Mouse (Mus musculus) lung, postnatal 36 days (tissue): ENCODE data around the gene Ttc21a.
"Not testable (repeated sequence)": the region's sequence is repeated elsewhere in the genome, so short reads cannot be mapped to it uniquely, and the experiment has no call there.

Experiments used
- DNase-seq: peaks from one replicate; pipeline ENCODE4 v3.0.0; 2022; ENCODE audit warnings: mixed read lengths

Ttc21a gene

DNA sequence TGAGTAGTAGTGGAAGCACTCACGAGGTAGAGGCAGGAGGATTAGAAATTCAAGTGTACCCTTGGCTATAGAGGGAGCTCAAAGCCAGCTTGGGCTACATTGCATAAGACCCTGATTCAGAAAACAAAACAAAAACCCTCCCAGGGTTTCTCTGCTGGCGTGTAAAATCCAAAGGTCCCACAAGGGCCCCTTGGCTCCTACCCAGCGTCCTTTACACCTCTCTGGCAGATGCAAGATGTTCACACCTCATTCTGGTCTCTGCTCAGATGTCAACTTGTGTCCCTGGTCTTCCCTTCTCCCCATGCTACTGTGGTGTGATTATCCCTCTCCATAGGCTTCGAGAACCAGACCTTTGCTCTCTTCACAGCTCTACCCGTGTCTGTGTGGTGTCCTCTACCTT, 63.4 kb downstream of the Ttc21a start:
- DNase-seq, result no peak

- DNase-seq, result peak; percentile 98
These were observed 64.7 kb downstream of the Ttc21a start for GRCm38 (mm10) chr9:120001945-120002725.

DNA sequence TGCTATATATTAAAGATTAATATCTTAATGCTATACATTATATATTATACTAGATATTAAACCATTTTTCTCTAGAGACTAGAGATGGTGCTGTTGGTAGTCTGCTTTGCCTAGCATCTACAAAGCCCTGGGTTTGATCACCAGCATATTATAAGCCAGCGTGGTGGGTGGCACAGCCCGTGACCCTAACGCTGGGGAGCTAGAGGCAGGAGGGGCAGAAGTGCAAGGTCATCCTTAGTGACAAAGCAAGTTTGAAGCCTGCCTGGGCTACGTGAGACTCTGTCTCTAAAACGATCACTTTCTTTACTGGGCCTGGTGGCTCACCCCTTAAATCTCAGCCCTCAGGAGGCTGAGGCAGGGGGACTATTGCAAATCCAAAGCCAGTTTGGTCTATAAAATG, 65.5 kb downstream of the Ttc21a start:
- DNase-seq, result no peak

DNA sequence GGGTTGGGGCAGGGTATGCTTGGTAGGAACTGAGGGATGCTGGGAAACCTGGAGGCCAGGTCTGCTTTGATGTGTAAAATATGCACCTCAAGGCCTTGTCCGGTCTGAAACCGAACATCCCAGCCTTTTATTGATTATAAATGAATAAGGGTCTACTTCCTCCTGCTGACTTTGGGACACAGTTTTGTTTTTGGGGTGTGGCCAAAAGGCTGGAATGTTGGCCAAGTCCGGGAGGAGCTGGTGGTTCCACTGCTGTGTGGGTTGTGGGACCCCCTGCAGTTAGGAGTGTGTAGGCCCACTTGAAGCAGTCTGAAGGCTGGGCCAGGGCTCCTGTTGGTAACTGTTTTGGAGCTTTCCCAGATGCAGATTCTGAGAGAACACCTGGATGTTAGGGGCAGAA, 68.5 kb downstream of the Ttc21a start:
- no peak for DNase-seq

DNA sequence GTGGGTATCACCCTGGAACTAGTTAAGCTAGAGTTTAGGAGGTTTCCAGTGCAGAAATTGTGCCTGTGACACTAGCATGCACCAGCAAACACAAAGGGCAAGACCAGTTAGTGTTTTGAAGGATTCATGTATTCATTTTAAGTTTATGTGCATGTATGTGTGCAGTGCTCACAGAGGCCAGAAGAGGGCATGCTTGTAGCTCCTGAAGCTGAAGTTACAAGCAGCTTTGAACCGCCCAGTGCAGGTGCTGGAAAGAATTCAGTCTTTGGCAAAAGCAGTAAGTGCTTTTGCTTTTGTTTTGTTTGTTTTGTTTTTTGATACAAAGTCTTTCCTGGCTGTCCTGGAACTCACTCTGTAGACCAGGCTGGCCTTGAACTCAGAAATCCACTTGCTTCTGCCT, 70.4 kb downstream of the Ttc21a start:
- no peak for DNase-seq

DNA sequence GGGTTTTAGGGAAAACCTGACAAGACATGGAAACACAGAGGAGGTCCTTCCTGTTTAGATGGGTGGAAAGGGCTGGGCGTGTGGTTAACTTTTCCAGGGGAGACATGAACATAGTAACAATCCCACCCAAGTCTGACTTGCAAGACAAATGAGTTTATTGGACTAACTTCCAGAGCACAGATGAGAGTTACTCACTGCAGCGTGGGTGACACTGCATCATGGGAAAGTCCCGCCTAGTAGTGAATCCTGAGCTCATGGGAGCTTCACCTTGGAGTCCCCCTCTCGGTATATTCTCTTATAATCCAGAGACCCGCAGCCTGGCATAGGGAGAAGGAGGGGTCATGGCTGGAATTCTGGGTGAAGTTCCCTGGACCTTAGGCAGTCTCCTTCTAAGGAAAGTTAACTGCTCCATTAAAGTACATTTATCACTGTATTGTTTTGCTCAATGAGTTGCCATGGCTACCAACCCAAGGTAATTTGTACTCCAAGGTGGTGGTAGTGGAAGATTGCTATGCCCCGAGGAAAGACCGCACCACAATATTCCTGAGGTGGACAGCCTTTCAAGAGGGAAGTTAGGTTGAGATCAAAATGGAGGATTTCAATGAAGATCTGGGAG, 71.9 kb downstream of the Ttc21a start:
- peak; percentile 29 for DNase-seq

DNA sequence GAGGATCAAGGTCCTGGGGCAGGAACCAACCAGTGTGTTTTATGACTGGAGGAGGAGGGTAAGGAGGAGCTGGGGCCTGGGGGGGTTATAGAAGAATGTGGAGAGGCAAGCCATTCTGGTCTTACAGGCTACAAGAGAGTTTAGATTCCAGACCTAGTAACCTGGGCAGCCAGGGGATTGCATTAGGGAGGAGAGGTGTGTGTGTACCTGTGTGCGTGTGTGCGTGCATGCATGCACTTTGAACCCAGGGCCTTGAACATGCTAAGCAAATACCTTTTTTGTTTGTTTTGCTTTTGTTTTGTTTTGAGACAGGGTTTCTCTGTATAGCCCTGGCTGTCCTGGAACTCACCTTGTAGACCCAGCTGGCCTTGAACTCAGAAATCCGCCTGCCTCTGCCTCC, 72.5 kb downstream of the Ttc21a start:
- no peak for DNase-seq

DNA sequence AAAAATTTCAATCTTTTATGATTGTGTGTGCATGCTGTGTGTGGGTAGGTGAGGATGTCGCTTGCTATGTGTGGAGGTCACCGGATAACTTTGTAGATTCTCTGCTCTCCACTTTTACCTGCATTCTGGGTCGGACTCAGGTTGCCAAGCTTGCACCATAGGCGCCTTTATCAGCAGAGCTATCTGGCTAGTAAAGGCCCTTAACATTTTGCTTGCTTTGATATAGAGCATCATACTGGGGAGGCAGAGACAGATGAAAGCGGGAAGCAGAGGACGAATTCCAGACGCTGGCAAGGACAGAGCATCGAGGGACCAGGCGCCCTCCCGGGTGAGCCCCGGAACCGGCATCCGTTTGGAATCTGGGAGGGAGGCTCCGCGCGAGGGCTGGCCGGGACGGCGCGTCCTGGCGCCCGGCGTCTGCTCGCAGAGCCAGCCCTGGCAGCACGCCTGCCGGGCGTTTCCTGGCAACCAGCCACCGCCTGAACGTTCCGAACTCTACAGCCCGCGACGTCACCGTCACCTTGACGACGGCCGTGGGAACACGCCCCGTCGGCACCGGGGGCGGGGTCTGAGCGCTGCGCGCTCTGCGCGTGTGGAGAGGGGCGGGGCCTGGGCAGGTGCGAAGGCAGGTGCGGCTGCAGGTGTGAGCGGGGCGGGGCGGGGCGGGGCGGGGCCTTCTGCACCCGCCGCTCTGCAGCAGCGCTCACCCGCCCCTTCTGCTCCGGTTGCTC, 73.5 kb downstream of the Ttc21a start:
- DNase-seq, result peak; percentile 99

- peak; percentile 90 for DNase-seq
These were observed 74.1 kb downstream of the Ttc21a start for GRCm38 (mm10) chr9:120011533-120011932.

GRCm38 (mm10) chr9:120012161-120012560, 74.8 kb downstream of the Ttc21a start:
- DNase-seq, result not testable (repeated sequence)

DNA sequence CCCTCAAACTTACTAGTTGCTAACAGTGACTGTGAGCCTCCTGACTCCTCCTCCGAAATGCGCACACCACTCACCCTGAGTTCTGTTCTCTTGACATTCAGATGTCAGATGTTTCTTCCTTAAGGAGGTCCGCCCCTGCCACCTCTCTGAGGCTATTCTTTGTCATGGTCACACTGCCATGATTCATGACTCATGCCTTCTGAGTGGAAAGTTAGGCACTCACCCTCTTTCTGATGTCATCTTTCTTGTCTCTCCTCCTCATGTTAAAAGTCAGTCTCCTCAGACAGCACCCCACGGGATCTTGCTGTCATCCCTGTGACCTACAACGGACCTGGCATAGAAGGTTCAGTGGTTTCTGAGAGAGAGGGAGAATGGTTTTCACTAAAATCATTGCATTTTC, 75.4 kb downstream of the Ttc21a start:
- no peak for DNase-seq

DNA sequence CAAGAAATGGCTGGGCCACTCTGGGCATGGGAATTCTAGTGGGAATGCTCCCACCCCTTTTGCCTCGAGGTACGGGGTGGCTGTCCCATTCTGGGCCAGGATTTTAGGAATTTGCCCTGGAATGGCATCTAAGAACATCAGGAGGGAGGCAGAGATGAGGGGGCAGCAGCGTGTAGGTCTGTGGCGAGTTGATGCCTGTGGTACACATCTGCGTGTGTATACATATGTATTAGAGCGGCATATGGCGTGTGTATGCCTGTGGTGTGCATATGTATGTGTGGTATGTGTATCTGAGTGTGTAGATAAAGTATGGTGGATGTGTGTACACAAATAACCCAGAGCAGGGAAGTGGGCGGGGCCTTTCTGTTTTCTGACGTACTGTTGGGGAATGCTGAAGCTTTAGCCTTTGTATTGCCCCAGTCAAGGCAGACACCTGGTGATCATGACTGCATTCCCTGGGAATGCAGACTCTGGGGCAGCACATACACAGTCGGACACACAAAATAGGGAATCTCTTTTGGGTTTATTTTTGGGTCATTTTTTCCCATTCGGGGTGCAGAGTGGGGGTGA, 75.9 kb downstream of the Ttc21a start:
- no peak for DNase-seq

DNA sequence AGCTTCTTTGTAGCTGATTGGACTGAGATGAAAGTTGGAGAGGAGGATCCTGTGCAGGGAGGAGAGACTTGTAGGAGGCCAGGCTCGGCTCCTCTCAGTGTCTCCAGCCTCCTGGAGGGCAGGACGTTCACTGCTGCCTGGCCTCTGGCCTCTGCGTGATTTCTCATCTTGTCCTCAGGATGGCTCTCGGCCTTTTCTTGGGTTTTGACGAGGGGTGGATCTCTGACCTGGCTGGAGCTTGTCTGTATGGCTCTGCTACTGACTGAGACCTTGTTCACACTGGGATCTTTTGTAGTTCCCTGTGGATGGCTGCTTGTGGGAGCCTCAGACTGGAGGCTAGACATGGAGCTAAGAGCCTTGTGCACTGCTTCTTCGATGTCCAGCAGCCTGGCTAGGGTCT, 77.4 kb downstream of the Ttc21a start:
- no peak for DNase-seq

- DNase-seq, result no peak
These were observed 79.5 kb downstream of the Ttc21a start for GRCm38 (mm10) chr9:120016956-120017355.
